Mouse (Mus musculus) intestine, embryonic 16.5 days (tissue): Measurements from ENCODE around the gene Mcpt4. TPM values are rescaled to one million over a fixed set of nuclear protein-coding genes. Genes with fewer than 3 reads are reported as not detected.
"Not testable (repeated sequence)": the region's sequence is repeated elsewhere in the genome, so short reads cannot be mapped to it uniquely, and the experiment has no call there.

Experiments
- ATAC-seq: fragments of 200-750 bp; cut with Nextera tagmentation; 2 replicates; pipeline ENCODE4 v1.8.0; 2017; ENCODE audit warnings: moderate TSS enrichment, moderate library complexity
- H3K27ac ChIP-seq: fragments of 300-500 bp; sonication (generic); 2 replicates; pipeline ENCODE4 v1.5.1; 2014; ENCODE audit warnings: mild to moderate bottlenecking, low read length
- H3K27me3 ChIP-seq: fragments of 300-500 bp; sonication (generic); replicated peaks from 2 replicates; pipeline ENCODE4 v1.6.1; 2014; ENCODE audit warnings: low read length, control low read depth, mixed read lengths; ENCODE audit not compliant: control insufficient read depth, insufficient read depth
- H3K36me3 ChIP-seq: fragments of 300-500 bp; sonication (generic); 2 replicates; pipeline ENCODE4 v1.6.1; 2014; ENCODE audit warnings: low read length, control low read depth; ENCODE audit not compliant: control insufficient read depth, insufficient read depth
- H3K4me1 ChIP-seq: fragments of 300-500 bp; sonication (generic); 2 replicates; pipeline ENCODE4 v1.6.1; 2014; ENCODE audit warnings: low read length, control low read depth, mixed read lengths; ENCODE audit not compliant: control insufficient read depth, insufficient read depth
- H3K4me2 ChIP-seq: fragments of 300-500 bp; sonication (generic); 2 replicates; pipeline ENCODE4 v1.6.1; 2014; ENCODE audit warnings: low read depth, low read length, control low read depth
- H3K4me3 ChIP-seq: fragments of 300-500 bp; sonication (generic); 2 replicates; pipeline ENCODE4 v1.5.1; 2014; ENCODE audit warnings: mild to moderate bottlenecking, low read length
- H3K9ac ChIP-seq: fragments of 300-500 bp; sonication (generic); 2 replicates; pipeline ENCODE4 v1.6.1; 2014; ENCODE audit warnings: low read depth, low read length
- H3K9me3 ChIP-seq: fragments of 300-500 bp; sonication (generic); 2 replicates; pipeline ENCODE4 v1.6.1; 2016; ENCODE audit warnings: low read length, control low read depth; ENCODE audit not compliant: control insufficient read depth
- WGBS: fragments of 180-500 bp; shearing (Covaris S2); extraction: QIAGEN DNeasy Blood & Tissue Kit; methylation state at CpG from one replicate; pipeline ENCODE4 v1.1.7; 2014; 5-methylcytosine and 5-hydroxymethylcytosine counted together
- polyA plus RNA-seq: library from polyadenylated mRNA; unstranded; fragments of >200 nt; fragmentation: Nextera tagmentation; extraction: Ambion mirVana; gene quantifications from 2 replicates; pipeline ENCODE4 v1.2.1, GENCODE M21; 2015

The Mcpt4 gene
- polyA plus RNA-seq, 1 experiment from 2014 or later, result 0.55 TPM

GRCm38 (mm10) chr14:56082016-56082415, 19.9 kb upstream of the Mcpt4 start:
- Histone ChIP-seq H3K27ac (no peak overlapping the region), H3K27me3 (no peaks in the 10 kb centered on the region), H3K4me3 (no peak overlapping the region), H3K36me3 (no peaks in the 10 kb centered on the region), H3K9ac (no peak overlapping the region), H3K9me3 (no peaks in the 10 kb centered on the region), H3K4me2 (no peak overlapping the region), H3K4me1 (no peaks in the 10 kb centered on the region)
- 91% methylated on average over 4 of the region's 4 CpGs for WGBS
- ATAC-seq, result no peak

GRCm38 (mm10) chr14:56057722-56058121, 4.4 kb downstream of the Mcpt4 start:
- Histone ChIP-seq H3K27ac (no peak overlapping the region), H3K4me3 (no peak overlapping the region), H3K27me3 (no peaks in the 10 kb centered on the region), H3K9me3 (no peaks in the 10 kb centered on the region), H3K36me3 (no peaks in the 10 kb centered on the region), H3K4me1 (no peaks in the 10 kb centered on the region), H3K4me2 (no peak overlapping the region), H3K9ac (no peak overlapping the region)
- no peak for ATAC-seq
- 57% methylated on average over 4 of the region's 4 CpGs for WGBS

GRCm38 (mm10) chr14:56055408-56055807, 6.7 kb downstream of the Mcpt4 start:
- H3K36me3 ChIP-seq, result no peaks in the 10 kb centered on the region
- H3K9me3 ChIP-seq, result no peaks in the 10 kb centered on the region
- H3K27me3 ChIP-seq, result no peaks in the 10 kb centered on the region
- H3K4me1 ChIP-seq, result no peaks in the 10 kb centered on the region
- no peak overlapping the region for H3K4me2 ChIP-seq
- ATAC-seq, result no peak
- H3K27ac ChIP-seq, result no peak overlapping the region
- H3K9ac ChIP-seq, result no peak overlapping the region
- no peak overlapping the region for H3K4me3 ChIP-seq
- 72% methylated on average over 3 of the region's 3 CpGs for WGBS

- not testable (repeated sequence) for H3K4me3 ChIP-seq, H3K4me1 ChIP-seq, ATAC-seq, H3K4me2 ChIP-seq, H3K27me3 ChIP-seq, H3K36me3 ChIP-seq, H3K27ac ChIP-seq, H3K9me3 ChIP-seq, H3K9ac ChIP-seq
- WGBS, result 67% methylated on average over 1 of the region's 1 CpGs
Measured at GRCm38 (mm10) chr14:56041792-56042191, 20.3 kb downstream of the Mcpt4 start, which contains the start of gene Mcpt2. Gene Mcpt2, plus strand, starts transcription at chr14:56042041.

GRCm38 (mm10) chr14:56034433-56034832, 27.7 kb downstream of the Mcpt4 start:
- 52% methylated on average over 2 of the region's 2 CpGs for WGBS
- peak; percentile 64 for ATAC-seq
- no peak overlapping the region for H3K9ac ChIP-seq

GRCm38 (mm10) chr14:56030395-56030794, 31.7 kb downstream of the Mcpt4 start, which contains the start of gene Mcpt9:
Gene Mcpt9, minus strand, starts transcription at chr14:56030495.
- H3K4me3 ChIP-seq, H3K27ac ChIP-seq, H3K4me1 ChIP-seq, H3K9ac ChIP-seq, H3K4me2 ChIP-seq, H3K36me3 ChIP-seq, H3K27me3 ChIP-seq, ATAC-seq, H3K9me3 ChIP-seq: not testable (repeated sequence)
- 82% methylated on average over 3 of the region's 3 CpGs for WGBS

More at GRCm38 (mm10) chr14:56034433-56034832, 27.7 kb downstream of the Mcpt4 start:
- Histone ChIP-seq H3K9me3 (no peaks in the 10 kb centered on the region), H3K4me1 (no peaks in the 10 kb centered on the region), H3K4me3 (no peak overlapping the region), H3K36me3 (no peaks in the 10 kb centered on the region), H3K27me3 (no peaks in the 10 kb centered on the region), H3K4me2 (no peak overlapping the region), H3K27ac (no peak overlapping the region)

- not testable (repeated sequence) for H3K9me3 ChIP-seq, H3K4me3 ChIP-seq, H3K4me1 ChIP-seq, H3K36me3 ChIP-seq, ATAC-seq, H3K9ac ChIP-seq, H3K27ac ChIP-seq, H3K4me2 ChIP-seq, H3K27me3 ChIP-seq
- WGBS, result 65% methylated on average over 4 of the region's 4 CpGs
Measured at GRCm38 (mm10) chr14:56021305-56021704, 40.8 kb downstream of the Mcpt4 start.

- H3K4me3 ChIP-seq, result no peak overlapping the region
- 67% methylated on average over 1 of the region's 1 CpGs for WGBS
- no peaks in the 10 kb centered on the region for H3K36me3 ChIP-seq
- no peaks in the 10 kb centered on the region for H3K4me1 ChIP-seq
- H3K4me2 ChIP-seq, result no peak overlapping the region
- H3K9me3 ChIP-seq, result no peaks in the 10 kb centered on the region
- no peak overlapping the region for H3K9ac ChIP-seq
- H3K27ac ChIP-seq, result no peak overlapping the region
- H3K27me3 ChIP-seq, result no peaks in the 10 kb centered on the region
- ATAC-seq, result no peak
Measured at GRCm38 (mm10) chr14:56019446-56019845, 42.7 kb downstream of the Mcpt4 start.

- H3K9me3 ChIP-seq, H3K4me3 ChIP-seq, H3K27me3 ChIP-seq, H3K36me3 ChIP-seq, H3K4me1 ChIP-seq, H3K4me2 ChIP-seq, ATAC-seq, H3K9ac ChIP-seq, H3K27ac ChIP-seq: not testable (repeated sequence)
- 69% methylated on average over 3 of the region's 3 CpGs for WGBS
Measured at GRCm38 (mm10) chr14:56017671-56018070, 44.4 kb downstream of the Mcpt4 start, which contains the start of gene Mcpt1. Gene Mcpt1, plus strand, starts transcription at chr14:56017971.

GRCm38 (mm10) chr14:56013924-56014323, 48.2 kb downstream of the Mcpt4 start:
- 93% methylated on average over 2 of the region's 2 CpGs for WGBS
- no peaks in the 10 kb centered on the region for H3K4me1 ChIP-seq
- H3K27ac ChIP-seq, result no peak overlapping the region
- no peak for ATAC-seq
- no peaks in the 10 kb centered on the region for H3K9me3 ChIP-seq
- no peak overlapping the region for H3K9ac ChIP-seq
- no peaks in the 10 kb centered on the region for H3K27me3 ChIP-seq
- no peak overlapping the region for H3K4me3 ChIP-seq
- H3K36me3 ChIP-seq, result no peaks in the 10 kb centered on the region
- H3K4me2 ChIP-seq, result no peak overlapping the region
